Mouse (Mus musculus): Measurements from ENCODE around the gene Nop2.

DNA sequence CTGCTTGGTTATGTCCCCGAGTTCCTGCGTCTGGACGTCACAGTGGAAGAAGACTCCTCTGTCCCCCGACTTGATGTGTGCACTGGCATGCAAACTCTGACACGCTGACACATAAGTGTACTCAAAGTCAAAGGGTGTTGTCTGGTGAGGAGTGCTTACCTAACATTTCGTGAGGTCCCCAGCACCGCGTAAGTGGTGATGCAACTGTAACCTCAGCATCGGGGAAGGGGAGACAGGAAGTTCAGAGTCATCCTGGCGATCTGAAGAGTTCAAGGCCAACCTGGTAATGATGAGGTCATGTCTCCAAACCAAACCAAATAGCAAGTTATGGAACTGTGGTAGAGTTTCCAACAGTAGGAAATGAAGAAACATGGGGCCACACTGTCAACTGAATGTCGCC is 19.2 kb upstream of the Nop2 start:
- TF ChIP-seq POLR2A (IDR thresholded peaks at IDR 0.05; ENCODE audit: insufficient read length, low read depth) (peak; percentile 17), MAX (IDR thresholded peaks at IDR 0.05; ENCODE audit: low read depth) (no peak), USF1 (IDR thresholded peaks at IDR 0.05; ENCODE audit: low read depth) (no peak), SRF (IDR thresholded peaks at IDR 0.05; ENCODE audit: control insufficient read depth, insufficient read length, low read depth) (no peak), POLR2AphosphoS2 (IDR thresholded peaks at IDR 0.05; ENCODE audit: insufficient read length, low read depth) (no peak), E2F4 (IDR thresholded peaks at IDR 0.05; ENCODE audit: insufficient read depth) (no peak), MYOD1 (IDR thresholded peaks at IDR 0.05; ENCODE audit: control insufficient read depth in 1 of 3, insufficient read length in 2 of 3, low read depth in 2 of 3) (no peak)

Measured in myocyte (in vitro differentiated cells).